Mouse (Mus musculus) 3T3-L1 (cell line): ENCODE results near the gene Entpd3.
A peak's percentile ranks its signal among the peaks of the same experiment; 100 is the strongest.
"Not testable (repeated sequence)": the region's sequence is repeated elsewhere in the genome, so short reads cannot be mapped to it uniquely, and the experiment has no call there.

ENCODE experiments used
- DNase-seq: peaks from one replicate; pipeline ENCODE4 v3.0.0-alpha.2; 2015; ENCODE audit warnings: low read depth, low spot score

The Entpd3 gene

GRCm38 (mm10) chr9:120533446-120533950 lies 6.1 kb upstream of the Entpd3 start:
- DNase-seq, result not testable (repeated sequence)

- DNase-seq, result peak; percentile 31
Measured at GRCm38 (mm10) chr9:120541411-120541810, 1.8 kb downstream of the Entpd3 start.

DNA sequence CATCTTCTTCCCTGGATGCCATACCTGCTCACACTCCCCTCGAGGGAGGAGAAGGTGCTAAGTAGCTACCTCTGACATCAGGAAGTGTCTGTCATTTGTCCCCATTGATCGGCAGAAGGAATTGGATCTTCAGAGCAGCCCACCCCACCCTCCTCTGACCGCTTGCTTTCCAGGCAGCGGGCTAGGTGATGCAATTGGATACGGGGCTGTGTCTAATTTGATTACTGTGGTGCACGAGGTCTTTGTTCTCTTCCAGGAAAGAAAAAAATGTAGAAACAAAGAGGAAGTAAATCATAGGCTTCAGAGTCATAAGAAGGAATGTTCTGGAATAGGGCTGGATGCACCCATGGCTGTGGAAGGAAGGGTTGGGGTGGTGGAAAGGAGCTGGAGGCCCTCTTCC lies 2.6 kb downstream of the Entpd3 start:
- no peak for DNase-seq

DNA sequence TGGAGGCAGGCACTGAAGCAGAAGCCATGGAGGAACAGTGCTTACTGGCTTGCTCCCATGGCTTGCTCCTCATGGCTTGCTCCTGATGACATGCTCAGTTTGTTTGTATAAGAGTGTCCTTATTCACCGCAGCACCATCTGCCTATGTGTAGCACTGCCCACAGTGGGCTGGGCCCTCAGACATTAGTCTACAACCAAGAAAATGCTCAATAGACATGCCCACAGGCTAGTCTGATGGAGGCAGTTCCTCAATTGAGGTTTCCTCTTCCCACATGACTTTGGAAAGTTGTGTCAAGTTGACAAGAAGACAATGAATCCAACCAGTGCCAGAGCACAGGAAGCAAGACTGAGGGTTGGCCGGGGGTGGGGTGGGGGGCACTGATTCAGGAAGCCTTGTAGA lies 6.4 kb downstream of the Entpd3 start:
- no peak for DNase-seq

DNA sequence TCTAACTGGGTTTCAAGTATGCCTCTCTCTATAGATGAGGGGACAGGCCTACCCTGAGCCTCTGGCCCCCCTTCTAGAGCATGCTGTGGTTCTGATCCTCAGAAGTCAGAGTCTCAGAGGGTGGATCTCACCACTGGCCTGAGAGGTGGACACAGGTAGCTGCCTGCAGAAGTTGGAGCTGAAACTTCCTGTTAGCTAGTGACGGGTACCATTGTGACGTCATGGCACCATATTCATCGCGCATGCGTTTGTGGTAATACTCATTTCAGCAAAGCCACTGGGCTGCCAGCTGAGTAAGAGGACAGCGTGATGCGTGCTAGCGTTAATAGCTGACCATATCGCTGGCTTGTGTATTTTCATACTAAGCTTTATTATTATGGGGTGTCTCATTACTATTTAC lies 6.9 kb downstream of the Entpd3 start:
- no peak for DNase-seq

DNA sequence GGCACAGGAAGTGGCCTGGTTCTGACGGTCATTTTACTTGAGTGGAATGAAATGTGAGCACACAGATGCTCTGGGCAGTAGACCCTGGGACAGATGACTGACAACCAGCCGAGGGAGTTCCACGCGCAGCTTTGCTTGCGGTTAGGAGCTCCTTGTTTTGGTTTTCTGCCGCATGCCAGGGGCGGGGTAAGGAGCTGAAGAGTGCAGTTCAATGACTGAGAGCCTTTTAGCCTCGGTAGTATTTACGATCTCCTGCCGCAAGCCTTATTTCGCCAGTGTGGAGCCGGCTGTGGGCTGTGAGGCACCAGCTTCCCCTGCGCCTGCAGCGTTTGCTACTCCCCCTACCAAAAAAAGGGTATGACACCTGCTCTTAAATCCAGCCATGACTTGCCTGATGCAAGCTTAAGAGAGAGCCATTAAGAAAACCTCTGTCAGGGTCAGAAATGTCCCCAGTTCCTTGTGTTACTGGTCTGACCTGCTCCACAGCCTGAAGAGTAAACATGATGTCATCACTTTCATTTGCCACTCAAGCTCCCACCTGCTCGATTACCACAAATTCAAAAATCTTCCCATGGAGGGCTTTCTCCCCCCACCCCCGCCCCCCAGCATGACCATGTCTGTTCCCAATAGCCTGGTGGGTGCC lies 7.5 kb downstream of the Entpd3 start:
- no peak for DNase-seq

DNA sequence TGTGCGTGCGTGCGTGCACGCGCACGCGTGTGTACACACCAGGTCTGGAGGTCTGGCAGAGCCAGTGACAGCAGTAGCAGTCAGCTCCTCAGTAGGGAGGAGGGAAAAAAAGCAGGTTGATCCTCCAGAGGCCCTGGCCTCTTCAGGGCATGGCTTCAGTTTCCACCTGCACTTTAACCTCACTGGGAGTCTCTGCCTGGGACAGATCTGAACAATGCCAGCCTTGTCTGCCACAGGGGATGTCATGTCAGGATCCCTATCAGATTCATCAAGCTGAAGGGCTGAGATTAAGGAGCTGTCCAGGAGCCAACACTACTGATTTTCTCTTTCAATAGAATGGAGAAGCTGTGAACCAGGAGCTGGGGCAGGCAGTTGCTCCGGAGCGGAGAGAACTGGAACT lies 11.2 kb downstream of the Entpd3 start:
- DNase-seq, result no peak

DNA sequence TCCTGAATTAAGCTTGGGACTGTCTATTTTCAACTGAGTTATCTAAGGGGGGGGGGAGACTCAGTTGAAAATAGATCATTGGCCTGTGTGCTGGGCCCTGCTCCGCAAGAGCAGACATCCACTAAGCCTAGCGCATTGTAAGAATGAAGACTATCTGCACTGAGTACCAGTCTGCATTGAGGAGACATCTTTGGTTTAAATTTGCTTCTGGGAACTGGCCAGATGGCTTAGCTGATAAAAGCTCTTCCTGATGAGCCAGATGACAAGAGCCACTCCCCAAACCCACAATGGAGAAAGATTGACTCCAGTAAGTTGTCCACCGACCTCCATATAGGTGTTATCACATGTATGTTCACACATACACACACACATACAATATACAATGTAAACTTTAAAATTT lies 24.0 kb downstream of the Entpd3 start:
- no peak for DNase-seq

- DNase-seq, result no peak
Measured at GRCm38 (mm10) chr9:120564247-120564646, 24.6 kb downstream of the Entpd3 start.

GRCm38 (mm10) chr9:120566384-120566783 lies 26.8 kb downstream of the Entpd3 start:
- no peak for DNase-seq

- no peak for DNase-seq
Measured at GRCm38 (mm10) chr9:120568917-120569316, 29.3 kb downstream of the Entpd3 start.

DNA sequence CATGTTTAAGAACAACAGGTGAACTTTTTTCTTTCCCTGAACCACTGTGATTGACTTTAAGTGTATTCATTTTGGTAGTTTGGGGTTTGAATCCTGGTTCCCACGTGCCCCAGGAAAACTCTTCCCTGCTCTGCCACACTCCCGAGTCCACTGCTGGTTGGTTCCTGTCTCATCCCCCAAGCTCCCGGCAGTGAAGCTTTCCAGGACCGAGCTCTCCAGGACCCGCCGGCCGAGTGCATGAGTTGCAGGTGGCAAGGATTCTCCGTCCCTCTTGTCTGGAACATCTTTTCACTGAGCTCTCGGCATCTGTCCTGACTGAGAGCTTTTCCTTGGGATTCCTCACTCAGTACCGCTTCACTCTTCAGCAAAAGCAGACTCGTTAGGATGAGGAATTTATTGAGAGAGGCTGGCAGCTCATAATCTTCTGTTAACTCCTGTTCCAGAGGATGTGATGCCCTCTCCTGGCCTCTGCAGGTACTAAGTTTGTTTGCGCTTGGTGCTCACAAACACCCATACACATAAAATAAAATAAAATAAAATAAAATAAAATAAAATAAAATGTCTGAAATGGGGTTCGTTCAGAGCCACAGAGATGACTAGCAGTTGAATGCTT lies 30.2 kb downstream of the Entpd3 start:
- DNase-seq, result peak; percentile 73

DNA sequence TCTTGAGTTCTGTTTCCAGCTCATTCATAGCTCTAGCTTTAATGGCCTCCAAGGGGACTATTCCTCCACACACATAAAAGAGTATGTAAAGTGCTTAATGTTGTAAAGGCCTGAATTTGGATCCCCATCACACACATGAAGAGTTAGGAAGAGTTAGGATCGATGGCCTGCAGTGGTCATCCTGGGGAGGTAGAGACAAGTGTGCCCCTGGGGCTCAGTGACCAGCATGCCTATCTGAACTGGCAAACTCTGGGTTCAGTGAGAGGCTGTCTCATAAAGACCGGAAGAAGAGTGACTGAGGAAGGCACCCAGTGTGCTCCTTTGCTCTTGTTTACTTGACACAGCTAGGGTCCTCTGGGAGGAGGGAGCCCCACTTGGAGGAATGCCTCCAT lies 30.7 kb downstream of the Entpd3 start:
- peak; percentile 21 for DNase-seq

GRCm38 (mm10) chr9:120570741-120571592 lies 31.3 kb downstream of the Entpd3 start, which contains the start of gene Rpl14:
Gene Rpl14 (plus strand): TSS chr9:120571444.
- DNase-seq, result peak; percentile 96

GRCm38 (mm10) chr9:120571593-120572385 lies 32.2 kb downstream of the Entpd3 start:
- no peak for DNase-seq

DNA sequence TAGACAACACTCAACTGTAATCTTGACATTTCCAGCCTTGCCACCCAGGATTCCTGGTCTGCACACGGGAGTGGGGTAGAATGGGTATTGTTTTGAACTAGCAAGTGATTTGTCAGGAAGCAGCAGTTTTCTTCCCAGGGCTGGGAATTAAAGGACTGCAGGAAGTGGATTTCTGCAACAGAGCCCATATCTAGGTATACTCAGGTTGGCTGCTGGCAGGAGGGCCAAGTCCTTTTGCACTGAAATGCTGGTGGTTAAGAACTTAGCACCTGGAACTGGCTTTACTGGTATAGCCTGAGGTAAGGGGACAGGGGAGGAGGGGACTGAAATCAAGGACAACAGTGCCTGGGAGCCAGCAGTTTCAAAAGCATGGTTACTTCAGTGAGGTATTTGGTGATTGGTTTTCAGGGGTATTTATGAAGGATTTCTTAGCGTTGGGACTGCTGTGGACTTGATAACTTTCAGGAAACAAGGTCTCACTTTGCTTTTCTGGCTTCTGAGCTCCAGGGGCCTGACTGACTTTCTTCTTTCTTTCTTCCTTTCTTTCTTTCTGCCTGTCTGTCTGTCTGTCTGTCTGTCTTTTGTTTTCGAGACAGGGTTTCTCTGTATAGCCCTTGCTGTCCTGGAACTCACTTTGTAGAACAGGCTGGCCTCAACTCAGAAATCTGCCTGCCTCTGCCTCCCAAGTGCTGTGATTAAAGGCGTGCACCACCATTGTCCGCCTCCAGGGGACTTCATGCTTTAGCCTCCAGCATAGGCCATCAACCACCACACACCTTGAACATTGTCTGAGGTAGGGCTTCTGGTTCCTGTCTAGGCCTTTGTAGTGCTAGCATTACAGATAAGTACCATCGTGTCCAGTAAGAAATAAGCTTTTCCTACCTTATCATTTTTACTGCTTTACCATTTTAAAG lies 36.4 kb downstream of the Entpd3 start:
- DNase-seq, result peak; percentile 52

DNA sequence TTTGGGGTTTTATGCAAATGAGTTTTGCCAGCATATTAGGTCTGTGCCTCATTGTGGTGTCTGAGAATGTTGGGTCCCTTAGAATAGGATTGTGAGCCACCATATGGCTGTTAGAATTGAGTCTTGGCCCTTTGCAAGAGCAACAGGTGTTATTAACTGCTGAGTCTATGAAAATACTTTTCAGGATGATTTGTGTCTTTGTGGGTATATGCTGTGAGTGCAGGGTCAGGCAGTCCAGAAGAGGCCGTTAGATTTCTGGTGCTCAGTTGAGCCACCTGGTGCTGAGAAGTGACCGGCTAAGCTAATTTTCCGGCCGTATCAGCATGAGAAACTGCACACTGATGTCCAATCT lies 37.0 kb downstream of the Entpd3 start:
- no peak for DNase-seq

- DNase-seq, result peak; percentile 88
Measured at GRCm38 (mm10) chr9:120577133-120577651, 37.6 kb downstream of the Entpd3 start.

DNA sequence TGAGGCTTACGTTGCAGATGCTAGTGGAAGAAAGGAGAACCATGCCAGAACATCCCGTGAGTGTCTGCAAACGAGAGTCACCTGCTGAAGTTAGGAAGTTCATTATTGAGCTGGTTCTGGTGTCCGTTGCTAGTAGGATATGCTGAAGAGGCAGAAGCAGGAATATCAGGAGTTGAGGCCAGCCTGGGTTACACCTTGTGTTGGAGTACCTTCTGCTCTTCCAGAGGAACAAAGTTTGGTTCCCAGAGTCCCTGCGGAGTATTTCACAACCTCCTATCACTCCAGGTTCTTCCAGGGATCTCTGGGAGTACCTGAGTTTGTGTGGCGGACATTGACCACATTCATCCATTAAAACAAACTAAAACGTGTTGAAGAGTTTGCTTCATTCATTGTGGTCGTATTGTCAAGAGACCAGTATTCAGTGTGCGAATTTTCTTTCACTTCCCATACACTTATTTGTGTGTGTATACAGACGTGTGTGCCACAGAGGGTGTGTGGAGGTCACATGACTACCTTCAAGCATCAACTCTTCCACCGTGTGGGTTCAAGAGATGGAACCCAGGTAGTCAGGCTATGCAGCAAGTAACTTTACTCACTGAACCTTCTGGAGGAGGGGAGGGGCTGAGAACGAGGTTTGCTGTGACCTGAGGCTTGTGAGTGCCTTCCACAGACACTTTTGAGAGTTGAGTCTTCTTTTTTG lies 38.2 kb downstream of the Entpd3 start:
- DNase-seq, result no peak

GRCm38 (mm10) chr9:120578701-120579100 lies 39.1 kb downstream of the Entpd3 start:
- DNase-seq, result no peak
